In genomic region chr11:90390817-90391173, GRCm38 (mm10) we compare ENCODE assay signal across 8 mouse cellular contexts. TPM values are rescaled to one million over a fixed set of nuclear protein-coding genes. Genes with fewer than 3 reads are reported as not detected.
DNase-seq lines count a peak whose midpoint lies in the region; ATAC-seq and TF ChIP-seq lines count a peak whose summit lies in the region.

Hlf (minus strand) TSS chr11:90390895.

- no peak for TF ChIP-seq CTCF in G1E (IDR thresholded peaks at IDR 0.05; ENCODE audit: low read depth, low read length)
- peak; percentile 35 for TF ChIP-seq CTCF in forebrain, postnatal 0 days (IDR thresholded peaks at IDR 0.05; ENCODE audit: low read depth)
- no peak for TF ChIP-seq CTCF in testis, adult 2 months (IDR thresholded peaks at IDR 0.05; ENCODE audit: control insufficient read depth, insufficient read depth, insufficient replicate concordance, low read depth, low read length)

- no peaks in the 10 kb centered on the region for H3K36me3 ChIP-seq in G1E (replicated peaks)
- H3K36me3 ChIP-seq in forebrain, postnatal 0 days (ENCODE audit: insufficient read depth): no peaks in the 10 kb centered on the region
- no peaks in the 10 kb centered on the region for H3K36me3 ChIP-seq in neural tube, embryonic 14.5 days (ENCODE audit: control insufficient read depth, insufficient read depth, low read length)
- no peaks in the 10 kb centered on the region for H3K36me3 ChIP-seq in testis, adult 2 months (ENCODE audit: control insufficient read depth, insufficient read depth, low read length)

- peaks cover 15% of the 10 kb centered on the region for H3K27me3 ChIP-seq in G1E (ENCODE audit: insufficient read depth, low read length)
- H3K27me3 ChIP-seq in forebrain, postnatal 0 days (ENCODE audit: insufficient read depth, low read length): 0 out of 2 replicates have a peak, but pooled peaks cover 6% of the 10 kb centered on the region
- H3K27me3 ChIP-seq in neural tube, embryonic 14.5 days (ENCODE audit: control insufficient read depth, insufficient read depth, low read length): peaks cover 13% of the 10 kb centered on the region
- H3K27me3 ChIP-seq in testis, adult 2 months (ENCODE audit: control insufficient read depth, insufficient read depth, low read length): no peaks in the 10 kb centered on the region

- peak within 1 kb of the TSS; percentile 86 for H3K4me2 ChIP-seq in forebrain, postnatal 0 days (ENCODE audit: low read depth)
- H3K4me2 ChIP-seq in neural tube, embryonic 14.5 days (ENCODE audit: low read depth, low read length): peak within 1 kb of the TSS; percentile 90

- TF ChIP-seq POLR2A in testis, adult 2 months (IDR thresholded peaks at IDR 0.05; ENCODE audit: control insufficient read depth, low read depth, low read length): no peak

- H3K9ac ChIP-seq in forebrain, postnatal 0 days: peak within 1 kb of the TSS; percentile 47
- peak within 1 kb of the TSS; percentile 41; the same call in 1 of the 2 replicates for H3K9ac ChIP-seq in neural tube, embryonic 14.5 days (replicated peaks; ENCODE audit: low read depth, low read length)

- H3K4me3 ChIP-seq in G1E (ENCODE audit: low read depth, low read length): peak within 1 kb of the TSS; percentile 62; the same call in 1 of the 2 replicates
- peak within 1 kb of the TSS; percentile 56 for H3K4me3 ChIP-seq in forebrain, postnatal 0 days (ENCODE audit: low read depth, low read length)
- peak within 1 kb of the TSS; percentile 42 for H3K4me3 ChIP-seq in neural tube, embryonic 14.5 days (ENCODE audit: low read depth, low read length)
- H3K4me3 ChIP-seq in testis, adult 2 months (ENCODE audit: control insufficient read depth, low read depth, low read length): peak within 1 kb of the TSS; percentile 60

- 0 out of 2 replicates have a peak, but pooled peaks cover 8% of the 10 kb centered on the region for H3K9me3 ChIP-seq in G1E (replicated peaks)
- H3K9me3 ChIP-seq in forebrain, postnatal 0 days (ENCODE audit: low read length): no peaks in the 10 kb centered on the region
- no peaks in the 10 kb centered on the region for H3K9me3 ChIP-seq in neural tube, embryonic 14.5 days (ENCODE audit: control insufficient read depth, low read length)

- ATAC-seq in G1E (ENCODE audit: extremely low read depth, insufficient number of reproducible peaks, low FRiP score, poor library complexity, severe bottlenecking): no peak
- peak; percentile 98 for ATAC-seq in forebrain, postnatal 0 days
- peak; percentile 96 for ATAC-seq in neural tube, embryonic 14.5 days (ENCODE audit: low read depth)

- peaks cover 3% of the 10 kb centered on the region for H3K4me1 ChIP-seq in G1E (ENCODE audit: insufficient read depth, low read depth, low read length)
- H3K4me1 ChIP-seq in forebrain, postnatal 0 days (ENCODE audit: insufficient read depth): no peaks in the 10 kb centered on the region; the same call in 1 of the 2 replicates
- H3K4me1 ChIP-seq in neural tube, embryonic 14.5 days (ENCODE audit: control insufficient read depth, insufficient read depth, low read length): peaks cover 6% of the 10 kb centered on the region; the same call in 1 of the 2 replicates
- peaks cover 16% of the 10 kb centered on the region for H3K4me1 ChIP-seq in testis, adult 2 months (ENCODE audit: control insufficient read depth, insufficient read depth, low read length)

- intact Hi-C loops in heart, postnatal 36 days (cut with DNase I): loop anchor here (1.0 to 10.0 kb wide), 4 partner anchors 27 to 224 kb away; no protein-coding TSS in a partner anchor

- under 1% methylated on average over 39 of the region's 40 CpGs for WGBS in forebrain, postnatal 0 days
- under 1% methylated on average over 35 of the region's 40 CpGs for WGBS in neural tube, embryonic 14.5 days

- no peak within 1 kb of the TSS for H3K27ac ChIP-seq in forebrain, postnatal 0 days (ENCODE audit: low read depth, low read length)
- H3K27ac ChIP-seq in neural tube, embryonic 14.5 days (ENCODE audit: low read depth, low read length): no peak within 1 kb of the TSS
- H3K27ac ChIP-seq in testis, adult 2 months (ENCODE audit: control insufficient read depth, insufficient read depth, low read depth, low read length): no peak within 1 kb of the TSS

- DNase-seq in G1E (ENCODE audit: low spot score): peak; percentile 20
- peak; percentile 87 to 97 for DNase-seq in cerebellum, adult 18-20 months
- DNase-seq in forebrain, postnatal 0 days: peak; percentile 97
- peak; percentile 87 to 88 for DNase-seq in heart, postnatal 36 days
- peak; percentile 92 to 96 for DNase-seq in layer of hippocampus, adult 18-20 months (ENCODE audit: low spot score in 2 of 2)
- peak; percentile 81 to 85 for DNase-seq in lung, adult 18-20 months

RNA-seq across cellular contexts. Expression of gene Hlf, which starts in this region (rescaled TPM):
- total RNA-seq in G1E (2014; fragmentation: Nextera tagmentation) (not detected in 2 replicates), G1E (2017) (0.06 and 0.33 TPM in 2 replicates)
- not detected in 2 replicates for polyA plus RNA-seq in G1E (2012)
- total RNA-seq in forebrain, postnatal 0 days (2014; rRNA removed): 5.7 and 6.8 TPM in 2 replicates
- polyA plus RNA-seq in forebrain, postnatal 0 days (2015; fragmentation: Nextera tagmentation; extraction: Ambion mirVana): 5.5 and 9.7 TPM in 2 replicates
- total RNA-seq in heart, postnatal 36 days (2021): 10 to 100 TPM; 21.2 to 21.3 TPM
- 100 to 1,000 TPM in 1 of 2 experiments, 10 to 100 TPM in 1; 96.0 to 105 TPM for total RNA-seq in layer of hippocampus, adult 18-20 months (2021)
- 2.0 and 4.6 TPM in 2 replicates for polyA plus RNA-seq in neural tube, embryonic 14.5 days (2014; fragmentation: Nextera tagmentation; extraction: Ambion mirVana)
- polyA plus RNA-seq in testis, adult 2 months (2012; rRNA removed): 0.69 and 2.3 TPM in 2 replicates

Comparison
In these comparisons a context has a peak if more than half of its experiments do, and no peak if none do; other contexts are left out.
1. RNA of gene Hlf (total RNA-seq): 96.0 to 105 TPM in layer of hippocampus, adult 18-20 months; 21.2 to 21.3 TPM in heart, postnatal 36 days, 5.7 to 6.8 TPM in forebrain, postnatal 0 days and 0.06 to 0.33 TPM in G1E; every median in the first group is over 4 times any median in the second.
2. Peak in DNase-seq and H3K4me3 ChIP-seq in G1E; RNA of the gene not detected or under 1 TPM.
3. DNase-seq: peak in every context shown above with its lines; median percentile 97 in forebrain, postnatal 0 days; 94 in layer of hippocampus, adult 18-20 months; 92 in cerebellum, adult 18-20 months; 88 in heart, postnatal 36 days; 83 in lung, adult 18-20 months; 20 in G1E.
4. Peak in every context shown above with its lines, with median percentiles within 50 percentile points of each other: H3K4me3 ChIP-seq.